Mouse (Mus musculus) heart, adult 2 months (tissue): ENCODE data around the gene Zfp764.

Source experiments
- CTCF ChIP-seq: fragments of 200-600 bp; IDR thresholded peaks from 2 replicates; pipeline ENCODE4 v1.8.1; 2022; ENCODE audit warnings: antibody characterized with exemption, mild to moderate bottlenecking, moderate library complexity
- EP300 ChIP-seq: fragments of 200-500 bp; IDR thresholded peaks from 2 replicates; pipeline ENCODE4 v1.6.1; 2011; ENCODE audit warnings: low read depth, low read length, control low read depth; ENCODE audit not compliant: insufficient read depth
- POLR2A ChIP-seq: fragments of 200-500 bp; IDR thresholded peaks from 2 replicates; pipeline ENCODE4 v1.6.1; 2011; ENCODE audit warnings: mild to moderate bottlenecking, low read depth, low read length, control low read depth; ENCODE audit not compliant: insufficient read depth

GRCm38 (mm10) chr7:127361449-127361848 lies 45.2 kb downstream of the Zfp764 start:
- TF ChIP-seq POLR2A (no peak), CTCF (no peak), EP300 (no peak)
